Mouse (Mus musculus) megakaryocyte, embryonic 14.5 days (primary cell): Measurements from ENCODE around the gene Tnk1.

Experiments
- FLI1 ChIP-seq: IDR thresholded peaks from 2 replicates; pipeline ENCODE4 v1.6.1; 2012; ENCODE audit warnings: low read length, inconsistent platforms, mixed read lengths
- GATA1 ChIP-seq: IDR thresholded peaks from 3 replicates; pipeline ENCODE4 v1.6.1; 2012; ENCODE audit warnings: mixed read lengths, low read length, inconsistent platforms, borderline replicate concordance

GRCm38 (mm10) chr11:69803328-69803727 lies 55.2 kb downstream of the Tnk1 start:
- TF ChIP-seq GATA1, result no peak
- no peak for TF ChIP-seq FLI1
